Mouse (Mus musculus) liver, postnatal 0 days (tissue): Measurements from ENCODE around the gene Rassf8. TPM values are rescaled to one million over a fixed set of nuclear protein-coding genes. Genes with fewer than 3 reads are reported as not detected.

Experiments used
- ATAC-seq: fragments of 200-750 bp; cut with Nextera tagmentation; 2 replicates; pipeline ENCODE4 v1.8.0; 2017; ENCODE audit warnings: mild to moderate bottlenecking, moderate library complexity
- DNase-seq: peaks from one replicate; pipeline ENCODE4 v3.0.0-alpha.2; 2016
- H3K27ac ChIP-seq: fragments of 300-500 bp; sonication (generic); 2 replicates; pipeline ENCODE4 v1.5.1; 2014; ENCODE audit warnings: antibody characterized with exemption, moderate library complexity, mild to moderate bottlenecking, low read depth
- H3K27me3 ChIP-seq: fragments of 300-500 bp; sonication (generic); 2 replicates; pipeline ENCODE4 v1.6.1; 2014; ENCODE audit warnings: low read length, control low read depth, mixed read lengths; ENCODE audit not compliant: insufficient read depth
- H3K36me3 ChIP-seq: fragments of 300-500 bp; sonication (generic); replicated peaks from 2 replicates; pipeline ENCODE4 v1.6.1; 2014; ENCODE audit warnings: mild to moderate bottlenecking, control low read depth, low read length, moderate library complexity, mixed read lengths; ENCODE audit not compliant: insufficient read depth
- H3K4me1 ChIP-seq: fragments of 300-500 bp; sonication (generic); 2 replicates; pipeline ENCODE4 v1.6.1; 2014; ENCODE audit warnings: antibody characterized with exemption, mild to moderate bottlenecking, control low read depth; ENCODE audit not compliant: insufficient read depth
- H3K4me2 ChIP-seq: fragments of 300-500 bp; sonication (generic); 2 replicates; pipeline ENCODE4 v1.6.1; 2014; ENCODE audit warnings: low read depth, mild to moderate bottlenecking, low read length, moderate library complexity, mixed read lengths
- H3K4me3 ChIP-seq: fragments of 300-500 bp; sonication (generic); 2 replicates; pipeline ENCODE4 v1.5.1; 2014; ENCODE audit warnings: low read depth, low read length
- H3K9ac ChIP-seq: fragments of 300-500 bp; sonication (generic); replicated peaks from 2 replicates; pipeline ENCODE4 v1.6.1; 2014; ENCODE audit warnings: mild to moderate bottlenecking, moderate library complexity
- H3K9me3 ChIP-seq: fragments of 300-500 bp; sonication (generic); 2 replicates; pipeline ENCODE4 v1.6.1; 2016; ENCODE audit warnings: mild to moderate bottlenecking, control low read depth, low read length, mixed read lengths
- CTCF ChIP-seq: sonication (generic); IDR thresholded peaks from 2 replicates; pipeline ENCODE4 v1.5.1; 2016; ENCODE audit warnings: antibody characterized with exemption, low read depth
- EP300 ChIP-seq: IDR thresholded peaks from 2 replicates; pipeline ENCODE4 v1.6.1; 2016; ENCODE audit warnings: antibody characterized with exemption, low read depth, mild to moderate bottlenecking
- WGBS: fragments of 180-500 bp; shearing (Covaris S2); extraction: QIAGEN DNeasy Blood & Tissue Kit; methylation state at CpG from one replicate; pipeline ENCODE4 v1.1.7; 2014; ENCODE audit not compliant: insufficient replicate concordance; 5-methylcytosine and 5-hydroxymethylcytosine counted together
- polyA plus RNA-seq: library from polyadenylated mRNA; unstranded; fragments of >200 nt; fragmentation: Nextera tagmentation; extraction: Ambion mirVana; gene quantifications from 2 replicates; pipeline ENCODE4 v1.2.1, GENCODE M21; 2015

Gene Rassf8
- polyA plus RNA-seq, 1 experiment from 2014 or later: 4.9 TPM

- Histone ChIP-seq H3K27me3 (no peaks in the 10 kb centered on the region), H3K27ac (peak overlapping the region; percentile 66), H3K9me3 (no peaks in the 10 kb centered on the region), H3K9ac (no peak overlapping the region), H3K4me1 (peaks cover 33% of the 10 kb centered on the region), H3K4me2 (no peak overlapping the region), H3K36me3 (no peaks in the 10 kb centered on the region; the same call in 1 of the 2 replicates), H3K4me3 (no peak overlapping the region)
- no peak for ATAC-seq
- 76% methylated on average over 14 of the region's 14 CpGs for WGBS
- TF ChIP-seq EP300 (no peak), CTCF (no peak)
- no peak for DNase-seq
Measured at GRCm38 (mm10) chr6:145755942-145756639, 9.5 kb downstream of the Rassf8 start.

GRCm38 (mm10) chr6:145756640-145757005 lies 10.1 kb downstream of the Rassf8 start:
- no peak for TF ChIP-seq CTCF
- TF ChIP-seq EP300: no peak
- ATAC-seq (no peak), DNase-seq (no peak)
- Histone ChIP-seq H3K27me3 (no peaks in the 10 kb centered on the region), H3K4me2 (no peak overlapping the region), H3K9me3 (no peaks in the 10 kb centered on the region), H3K27ac (peak overlapping the region; percentile 66), H3K9ac (no peak overlapping the region), H3K4me1 (peaks cover 33% of the 10 kb centered on the region), H3K4me3 (no peak overlapping the region), H3K36me3 (no peaks in the 10 kb centered on the region)
- 79% methylated on average over 6 of the region's 6 CpGs for WGBS

- WGBS: 56% methylated on average over 3 of the region's 3 CpGs
- H3K36me3 ChIP-seq: no peaks in the 10 kb centered on the region
- no peak overlapping the region for H3K9ac ChIP-seq
- H3K9me3 ChIP-seq: no peaks in the 10 kb centered on the region
- ATAC-seq: peak; percentile 87
- DNase-seq: peak; percentile 50
- H3K4me2 ChIP-seq: no peak overlapping the region
- H3K4me3 ChIP-seq: no peak overlapping the region
- TF ChIP-seq CTCF: no peak
- peak; percentile 35; the same call in 1 of the 2 replicates for TF ChIP-seq EP300
- H3K27ac ChIP-seq: peak overlapping the region; percentile 77
- peaks cover 34% of the 10 kb centered on the region for H3K4me1 ChIP-seq
- H3K27me3 ChIP-seq: no peaks in the 10 kb centered on the region
Measured at GRCm38 (mm10) chr6:145757346-145757745, 10.8 kb downstream of the Rassf8 start.

- TF ChIP-seq EP300: no peak
- TF ChIP-seq CTCF: no peak
- no peak for ATAC-seq
- peak overlapping the region; percentile 62 for H3K27ac ChIP-seq
- H3K4me1 ChIP-seq: peaks cover 44% of the 10 kb centered on the region
- DNase-seq: no peak
- H3K36me3 ChIP-seq: no peaks in the 10 kb centered on the region
- H3K27me3 ChIP-seq: no peaks in the 10 kb centered on the region
- H3K9ac ChIP-seq: no peak overlapping the region
- no peak overlapping the region for H3K4me2 ChIP-seq
- no peaks in the 10 kb centered on the region for H3K9me3 ChIP-seq
- no peak overlapping the region for H3K4me3 ChIP-seq
- 67% methylated on average over 10 of the region's 10 CpGs for WGBS
Measured at GRCm38 (mm10) chr6:145758685-145759084, 12.1 kb downstream of the Rassf8 start.

GRCm38 (mm10) chr6:145759432-145759831 lies 12.9 kb downstream of the Rassf8 start:
- DNase-seq: no peak
- H3K4me2 ChIP-seq: no peak overlapping the region
- no peak for TF ChIP-seq EP300
- TF ChIP-seq CTCF: no peak
- no peak overlapping the region for H3K9ac ChIP-seq
- peak overlapping the region; percentile 62 for H3K27ac ChIP-seq
- H3K4me3 ChIP-seq: no peak overlapping the region
- H3K9me3 ChIP-seq: no peaks in the 10 kb centered on the region
- H3K4me1 ChIP-seq: peaks cover 47% of the 10 kb centered on the region
- WGBS: 59% methylated on average over 2 of the region's 2 CpGs
- no peaks in the 10 kb centered on the region for H3K36me3 ChIP-seq
- H3K27me3 ChIP-seq: no peaks in the 10 kb centered on the region
- no peak for ATAC-seq

- H3K9ac ChIP-seq: no peak overlapping the region
- no peak overlapping the region for H3K4me3 ChIP-seq
- H3K4me2 ChIP-seq: no peak overlapping the region
- TF ChIP-seq CTCF (no peak), EP300 (no peak)
- H3K4me1 ChIP-seq: peaks cover 51% of the 10 kb centered on the region
- no peaks in the 10 kb centered on the region for H3K9me3 ChIP-seq
- ATAC-seq (no peak), DNase-seq (no peak)
- no peaks in the 10 kb centered on the region for H3K36me3 ChIP-seq
- peak overlapping the region; percentile 84 for H3K27ac ChIP-seq
- WGBS: 41% methylated on average over 4 of the region's 4 CpGs
- H3K27me3 ChIP-seq: no peaks in the 10 kb centered on the region
Measured at GRCm38 (mm10) chr6:145760246-145761016, 13.9 kb downstream of the Rassf8 start.
